Mouse (Mus musculus) spleen, postnatal 10 days (tissue): ENCODE results near the gene Cep83.

Experiments
- DNase-seq, 2 experiments: peaks; one replicate each; pipeline ENCODE4 v3.0.0; 2021 to 2022; ENCODE audit warnings: low spot score in 2 of 2

The Cep83 gene

GRCm38 (mm10) chr10:94826436-94826835 is 138.0 kb downstream of the Cep83 start:
- DNase-seq = no peak

- peak in 1 of 2 experiments; percentile 55 for DNase-seq
Observed at GRCm38 (mm10) chr10:94827325-94827724, 138.9 kb downstream of the Cep83 start.

GRCm38 (mm10) chr10:94827890-94828733 is 139.7 kb downstream of the Cep83 start:
- peak; percentile 55 to 71 for DNase-seq

- DNase-seq = peak in 1 of 2 experiments; percentile 41
Observed at GRCm38 (mm10) chr10:94828734-94829230, 140.3 kb downstream of the Cep83 start.

- DNase-seq = peak; percentile 53 to 88
Observed at GRCm38 (mm10) chr10:94829407-94829806, 141.0 kb downstream of the Cep83 start.

GRCm38 (mm10) chr10:94835874-94836273 is 147.4 kb downstream of the Cep83 start:
- no peak for DNase-seq
